Mouse (Mus musculus): ENCODE measurements at regions not wholly inside any gene's neighbourhood (a gene's known extent, or its start where the extent isn't known, plus 50 kb on each side); places are given as distances from the start of the nearest gene placed in this dataset.
A peak's percentile ranks its signal among the peaks of the same experiment; 100 is the strongest.

- DNase-seq (ENCODE audit: low read depth), result peak; percentile 56
Observed at GRCm38 (mm10) chr4:114665684-114666083, 155.8 kb upstream of the Gm12830 start.

DNA sequence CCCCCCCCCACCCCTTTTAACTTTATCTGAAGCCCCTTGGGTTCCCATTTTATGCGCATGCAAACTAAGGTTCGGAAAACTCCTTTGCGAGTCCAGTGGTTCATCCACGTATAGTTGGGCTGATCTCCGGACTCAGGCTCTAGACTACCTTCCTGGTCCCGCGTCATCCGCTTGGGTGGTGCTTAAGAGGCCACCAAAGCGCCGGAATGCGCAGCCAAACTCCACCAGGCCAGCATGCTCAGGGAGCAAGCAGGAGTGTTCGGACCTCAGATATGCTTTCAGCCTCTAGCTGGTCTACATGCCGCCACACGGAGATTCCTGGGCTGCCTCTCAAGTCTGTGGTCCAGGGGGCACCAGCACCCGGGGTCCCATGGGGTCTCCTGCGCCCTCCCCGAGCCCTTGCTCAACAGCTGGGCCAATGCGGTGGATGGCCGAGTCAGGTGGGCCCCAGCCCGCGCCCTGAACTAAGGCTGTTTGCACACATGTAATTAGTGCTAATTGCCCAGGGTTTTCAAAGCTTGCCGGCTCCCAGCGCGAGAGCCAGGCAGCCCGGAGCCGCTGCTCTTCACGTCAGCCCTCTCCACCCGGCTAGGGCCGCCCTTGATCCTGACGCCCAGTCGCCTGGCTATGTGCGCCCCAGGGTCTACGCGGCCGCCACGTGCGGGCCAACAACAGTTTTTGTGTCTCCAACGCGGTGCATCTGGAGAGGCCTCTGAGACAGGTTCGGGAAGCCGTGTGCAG lies 155.1 kb upstream of the Gm12830 start:
- no peak for DNase-seq (ENCODE audit: low read depth)

- no peak for DNase-seq (ENCODE audit: low read depth)
Observed at GRCm38 (mm10) chr4:114666979-114667328, 154.6 kb upstream of the Gm12830 start.

- DNase-seq (ENCODE audit: low read depth), result no peak
Observed at GRCm38 (mm10) chr4:114672096-114672720, 149.3 kb upstream of the Gm12830 start.

- no peak for DNase-seq (ENCODE audit: low read depth)
Observed at GRCm38 (mm10) chr4:114676908-114677898, 144.3 kb upstream of the Gm12830 start.

GRCm38 (mm10) chr4:114678053-114678941 lies 143.2 kb upstream of the Gm12830 start:
- DNase-seq (ENCODE audit: low read depth), result no peak

DNA sequence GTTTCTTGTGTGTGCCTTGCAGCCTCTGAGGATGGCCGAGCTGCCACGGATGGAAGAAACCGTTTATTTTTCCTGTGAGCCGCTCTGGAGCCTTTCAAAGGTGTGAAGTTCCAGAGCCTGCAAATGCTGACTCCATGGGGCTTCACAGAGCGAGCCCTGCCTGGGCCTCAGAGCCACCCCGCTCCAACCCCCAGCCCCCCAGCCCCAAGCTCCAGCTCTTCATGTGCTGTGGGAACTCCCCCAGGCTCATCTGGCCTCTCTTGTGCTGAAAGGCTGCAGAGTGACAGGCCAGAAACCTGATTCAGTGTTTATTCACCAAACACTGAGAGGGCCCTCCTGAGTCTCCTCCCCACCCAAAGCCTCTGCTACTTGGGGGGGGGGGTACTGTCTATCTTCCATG lies 141.2 kb upstream of the Gm12830 start:
- DNase-seq (ENCODE audit: low read depth), result no peak

- no peak for DNase-seq (ENCODE audit: low read depth)
Observed at GRCm38 (mm10) chr4:114682955-114683354, 138.6 kb upstream of the Gm12830 start.

- DNase-seq (ENCODE audit: low read depth), result no peak
Observed at GRCm38 (mm10) chr4:114683696-114684095, 137.8 kb upstream of the Gm12830 start.

GRCm38 (mm10) chr4:114684844-114685382 lies 136.6 kb upstream of the Gm12830 start:
- no peak for DNase-seq (ENCODE audit: low read depth)

- peak; percentile 31 for DNase-seq (ENCODE audit: low read depth)
Observed at GRCm38 (mm10) chr4:114685454-114685853, 136.1 kb upstream of the Gm12830 start.

GRCm38 (mm10) chr4:114686091-114686490 lies 135.4 kb upstream of the Gm12830 start:
- DNase-seq (ENCODE audit: low read depth), result no peak

GRCm38 (mm10) chr4:114688356-114688972 lies 133.1 kb upstream of the Gm12830 start:
- no peak for DNase-seq (ENCODE audit: low read depth)

- peak; percentile 61 for DNase-seq (ENCODE audit: low read depth)
Observed at GRCm38 (mm10) chr4:114688973-114689371, 132.6 kb upstream of the Gm12830 start.

GRCm38 (mm10) chr4:114705586-114705985 lies 115.9 kb upstream of the Gm12830 start:
- DNase-seq (ENCODE audit: low read depth), result no peak

DNA sequence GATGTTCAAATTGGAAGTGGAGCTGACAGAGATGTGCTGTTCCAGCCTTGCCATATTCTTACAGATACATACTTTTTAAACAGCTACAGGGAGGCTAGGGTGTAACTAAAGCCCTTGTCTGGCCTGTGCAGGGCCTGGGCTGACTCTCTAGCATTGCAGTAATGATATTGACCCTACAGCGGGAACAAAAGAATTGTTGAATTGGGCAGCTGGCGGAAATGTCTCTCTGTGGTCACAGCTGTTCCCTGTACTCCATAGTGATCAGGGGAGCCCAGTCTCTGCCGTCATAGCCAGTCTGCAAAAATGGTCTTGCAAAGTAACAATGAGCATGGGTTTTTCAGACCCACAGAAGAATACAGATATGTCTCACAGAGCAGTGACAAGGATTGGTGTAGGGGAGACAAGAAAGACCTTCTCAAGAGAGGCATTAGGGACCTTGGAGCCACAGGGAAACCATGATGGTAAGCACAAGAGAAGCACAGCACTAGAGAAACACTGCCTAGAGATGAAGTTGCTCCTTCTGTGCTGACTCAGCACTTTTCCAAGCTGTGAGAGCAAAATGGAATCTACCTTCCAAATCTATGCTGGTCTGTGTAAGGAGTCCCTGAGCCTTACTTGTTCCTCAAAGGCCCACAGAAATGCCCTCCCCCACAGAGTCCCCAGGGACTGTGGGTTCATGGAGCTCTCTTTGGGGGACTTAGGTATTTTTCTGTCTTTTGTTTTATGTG lies 111.2 kb upstream of the Gm12830 start:
- no peak for DNase-seq (ENCODE audit: low read depth)

- no peak for DNase-seq (ENCODE audit: low read depth)
Observed at GRCm38 (mm10) chr4:114711082-114711481, 110.4 kb upstream of the Gm12830 start.

GRCm38 (mm10) chr4:114712005-114712665 lies 109.4 kb upstream of the Gm12830 start:
- DNase-seq (ENCODE audit: low read depth), result no peak

- DNase-seq (ENCODE audit: low read depth), result no peak
Observed at GRCm38 (mm10) chr4:114712921-114713527, 108.5 kb upstream of the Gm12830 start.
